Mouse (Mus musculus) cortical plate, adult 2 months (tissue): Measurements from ENCODE around the gene Olfr874.

Experiments used
- CTCF ChIP-seq: fragments of 200-500 bp; IDR thresholded peaks from 2 replicates; pipeline ENCODE4 v1.5.1; 2011; ENCODE audit warnings: mild to moderate bottlenecking, control low read depth, low read length; ENCODE audit not compliant: insufficient read depth; ENCODE audit errors: extremely low read depth
- POLR2A ChIP-seq: fragments of 200-500 bp; IDR thresholded peaks from 2 replicates; pipeline ENCODE4 v1.6.1; 2011; ENCODE audit warnings: mild to moderate bottlenecking, low read length, control low read depth; ENCODE audit not compliant: insufficient read depth; ENCODE audit errors: extremely low read depth

- TF ChIP-seq CTCF (no peak), POLR2A (no peak)
Measured at GRCm38 (mm10) chr9:37762541-37762940, 17.6 kb downstream of the Olfr874 start.
